Mouse (Mus musculus) Patski (cell line): ENCODE data around the gene Kcnq4. TPM values are rescaled to one million over a fixed set of nuclear protein-coding genes. Genes with fewer than 3 reads are reported as not detected.

Source experiments
- ATAC-seq: fragments of 100-300 bp; one replicate; pipeline ENCODE4 v1.8.0; 2021
- CTCF ChIA-PET: fragments of 350-600 bp; sonication (Branson Sonifier 250); formaldehyde crosslinking; loops from one replicate; lab custom pipeline; 2022; ENCODE audit warnings: inconsistent platforms; lab: Charles Lee
- POLR2A ChIA-PET: fragments of 350-600 bp; sonication (Branson Sonifier 250); formaldehyde crosslinking; loops from one replicate; lab custom pipeline; 2022; ENCODE audit warnings: antibody characterized with exemption, inconsistent platforms; lab: Charles Lee
- DNase-seq: peaks from one replicate; pipeline ENCODE4 v3.0.0-alpha.2; 2011; ENCODE audit warnings: low read depth, low spot score
- H3K27me3 ChIP-seq: fragments of 371-371 bp; one replicate; pipeline ENCODE4 v1.5.1; 2021
- CTCF ChIP-seq: fragments of 100-300 bp; IDR thresholded peaks from one replicate; pipeline ENCODE4 v1.5.1; 2021
- in situ Hi-C: fragments of 300-500 bp; cut with MboI; formaldehyde crosslinking; loops from 3 replicates; pipeline ENCODE4 v1.11.1; 2018; ENCODE audit warnings: low pct_unique_long_range_greater_than_20kb, mixed read lengths
- polyA plus RNA-seq: library from polyadenylated mRNA; unstranded; gene quantifications from one replicate; pipeline ENCODE4 v1.2.3, GENCODE M21; 2021

Gene Kcnq4
- 0.12 TPM for polyA plus RNA-seq

GRCm38 (mm10) chr4:120747941-120748866 is at the start of gene Kcnq4:
Gene Kcnq4 (minus strand): TSS chr4:120748612.
- no peak for TF ChIP-seq CTCF
- no peak for DNase-seq
- CTCF ChIA-PET: no interaction called here
- POLR2A ChIA-PET: interaction anchor here (0.6 kb wide), 1 partner anchor 682 kb away, joined by 3 read pairs; no protein-coding TSS in a partner anchor
- H3K27me3 ChIP-seq: peaks cover 4% of the 10 kb centered on the region
- in situ Hi-C loops: no loop called here
- no peak for ATAC-seq

- no peaks in the 10 kb centered on the region for H3K27me3 ChIP-seq
- ATAC-seq: no peak
- POLR2A ChIA-PET: no interaction called here
- TF ChIP-seq CTCF: no peak
- in situ Hi-C loops: no loop called here
- DNase-seq: no peak
- CTCF ChIA-PET: no interaction called here
These were observed 48.3 kb upstream of the Kcnq4 start for GRCm38 (mm10) chr4:120796687-120797086.

GRCm38 (mm10) chr4:120795646-120796045 is 47.2 kb upstream of the Kcnq4 start:
- no peak for TF ChIP-seq CTCF
- POLR2A ChIA-PET: interaction anchor here (1.6 kb wide), 1 partner anchor 17 kb away, joined by 3 read pairs; no protein-coding TSS in a partner anchor
- CTCF ChIA-PET: interaction anchor here (0.8 to 0.9 kb wide), 3 partner anchors 10 to 11 kb away, joined by 3 to 4 read pairs (median 3); no protein-coding TSS in a partner anchor
- DNase-seq: no peak
- in situ Hi-C loops: no loop called here
- H3K27me3 ChIP-seq: no peaks in the 10 kb centered on the region
- ATAC-seq: no peak

DNA sequence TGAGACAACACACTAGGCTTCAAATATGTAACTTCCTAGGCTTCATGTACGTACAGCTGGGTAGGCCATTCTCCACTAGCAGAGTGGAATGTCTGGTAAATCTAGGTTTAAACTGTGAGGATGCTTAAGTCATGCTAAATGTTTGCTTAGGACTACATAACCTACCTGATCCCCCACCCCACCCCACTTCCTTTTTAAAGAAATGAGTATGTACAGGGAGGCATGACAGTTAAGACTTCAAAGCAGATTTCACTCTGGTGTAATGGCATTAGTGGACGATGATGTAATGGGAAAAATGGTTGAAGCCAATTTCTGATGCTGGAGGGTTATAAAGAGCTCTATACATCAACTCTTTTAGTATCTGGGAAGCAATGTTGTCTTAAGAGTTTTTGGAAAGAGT is 44.5 kb upstream of the Kcnq4 start:
- ChIA-PET POLR2A (interaction anchor here (1.6 kb wide), 1 partner anchor 12 kb away, joined by 3 read pairs; no protein-coding TSS in a partner anchor), CTCF (no interaction called here)
- no peak for TF ChIP-seq CTCF
- DNase-seq: no peak
- in situ Hi-C loops: no loop called here
- ATAC-seq: no peak
- H3K27me3 ChIP-seq: no peaks in the 10 kb centered on the region

- no peak for TF ChIP-seq CTCF
- no peaks in the 10 kb centered on the region for H3K27me3 ChIP-seq
- in situ Hi-C loops: no loop called here
- POLR2A ChIA-PET: no interaction called here
- DNase-seq (no peak), ATAC-seq (no peak)
- CTCF ChIA-PET: interaction anchor here (0.7 kb wide), 1 partner anchor 10 kb away, joined by 3 read pairs; no protein-coding TSS in a partner anchor
These were observed 41.6 kb upstream of the Kcnq4 start for GRCm38 (mm10) chr4:120790027-120790426.

- CTCF ChIA-PET: no interaction called here
- ATAC-seq: no peak
- TF ChIP-seq CTCF: no peak
- DNase-seq: no peak
- POLR2A ChIA-PET: no interaction called here
- in situ Hi-C loops: no loop called here
- no peaks in the 10 kb centered on the region for H3K27me3 ChIP-seq
These were observed 7.4 kb upstream of the Kcnq4 start for GRCm38 (mm10) chr4:120755801-120756200.

DNA sequence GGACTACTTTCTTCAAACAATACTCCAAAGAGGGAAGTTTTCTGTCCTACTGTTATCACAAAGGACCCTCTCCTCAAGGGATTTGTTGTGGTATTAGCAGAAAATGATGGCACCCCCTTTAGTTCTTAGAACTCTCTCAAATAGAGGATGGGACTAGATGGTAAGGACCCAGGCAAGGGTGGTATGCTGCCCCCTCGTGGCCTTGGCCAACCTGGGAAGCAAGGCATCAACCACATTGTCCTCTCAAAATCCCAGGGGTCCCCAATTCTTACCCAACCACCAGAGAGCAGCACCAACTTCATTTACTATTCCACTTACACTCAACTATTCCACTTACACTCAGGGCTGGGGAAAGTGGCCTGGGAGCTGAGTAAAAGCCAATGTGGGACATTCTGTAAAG is 6.9 kb upstream of the Kcnq4 start:
- H3K27me3 ChIP-seq: no peaks in the 10 kb centered on the region
- TF ChIP-seq CTCF: no peak
- in situ Hi-C loops: no loop called here
- ATAC-seq: no peak
- no peak for DNase-seq
- ChIA-PET CTCF (no interaction called here), POLR2A (no interaction called here)

DNA sequence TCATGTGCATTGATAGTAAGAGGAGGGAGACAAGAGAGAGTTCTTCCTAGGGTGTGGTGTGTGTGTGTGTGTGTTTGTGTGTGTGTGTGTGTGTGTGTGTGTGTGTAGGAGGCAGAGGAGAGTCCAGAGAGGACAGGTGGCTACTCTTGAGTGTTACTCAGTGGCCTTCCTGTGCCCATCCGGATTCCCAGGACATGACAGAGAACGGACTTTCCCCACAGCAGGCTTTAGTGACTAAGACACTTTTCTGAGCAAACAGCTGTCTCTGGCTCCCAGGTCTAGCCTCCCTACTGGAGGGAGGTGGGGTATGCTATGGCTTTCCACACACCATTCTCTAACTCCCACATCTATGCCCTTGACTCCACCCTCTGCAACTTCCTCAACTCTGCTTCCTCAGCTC is 1.2 kb upstream of the Kcnq4 start:
- no peak for DNase-seq
- CTCF ChIA-PET: no interaction called here
- in situ Hi-C loops: no loop called here
- no peaks in the 10 kb centered on the region for H3K27me3 ChIP-seq
- no peak for TF ChIP-seq CTCF
- no peak for ATAC-seq
- POLR2A ChIA-PET: no interaction called here

GRCm38 (mm10) chr4:120747243-120747792 is 1.1 kb downstream of the Kcnq4 start:
- peaks cover 4% of the 10 kb centered on the region for H3K27me3 ChIP-seq
- in situ Hi-C loops: no loop called here
- no peak for DNase-seq
- ATAC-seq: no peak
- ChIA-PET POLR2A (no interaction called here), CTCF (no interaction called here)
- TF ChIP-seq CTCF: no peak

- no peak for DNase-seq
- in situ Hi-C loops: no loop called here
- ChIA-PET CTCF (no interaction called here), POLR2A (no interaction called here)
- H3K27me3 ChIP-seq: peaks cover 4% of the 10 kb centered on the region
- peak; percentile 28 for ATAC-seq
- TF ChIP-seq CTCF: no peak
These were observed 1.8 kb downstream of the Kcnq4 start for GRCm38 (mm10) chr4:120746552-120747150.
